Mouse (Mus musculus): ENCODE results near the gene Prdm5. TPM values are rescaled to one million over a fixed set of nuclear protein-coding genes. Genes with fewer than 3 reads are reported as not detected.
A peak's percentile ranks its signal among the peaks of the same experiment; 100 is the strongest.

Gene Prdm5
- 22.0 and 23.5 TPM in 2 replicates for polyA plus RNA-seq (2015; fragmentation: Nextera tagmentation; extraction: Ambion mirVana)

DNA sequence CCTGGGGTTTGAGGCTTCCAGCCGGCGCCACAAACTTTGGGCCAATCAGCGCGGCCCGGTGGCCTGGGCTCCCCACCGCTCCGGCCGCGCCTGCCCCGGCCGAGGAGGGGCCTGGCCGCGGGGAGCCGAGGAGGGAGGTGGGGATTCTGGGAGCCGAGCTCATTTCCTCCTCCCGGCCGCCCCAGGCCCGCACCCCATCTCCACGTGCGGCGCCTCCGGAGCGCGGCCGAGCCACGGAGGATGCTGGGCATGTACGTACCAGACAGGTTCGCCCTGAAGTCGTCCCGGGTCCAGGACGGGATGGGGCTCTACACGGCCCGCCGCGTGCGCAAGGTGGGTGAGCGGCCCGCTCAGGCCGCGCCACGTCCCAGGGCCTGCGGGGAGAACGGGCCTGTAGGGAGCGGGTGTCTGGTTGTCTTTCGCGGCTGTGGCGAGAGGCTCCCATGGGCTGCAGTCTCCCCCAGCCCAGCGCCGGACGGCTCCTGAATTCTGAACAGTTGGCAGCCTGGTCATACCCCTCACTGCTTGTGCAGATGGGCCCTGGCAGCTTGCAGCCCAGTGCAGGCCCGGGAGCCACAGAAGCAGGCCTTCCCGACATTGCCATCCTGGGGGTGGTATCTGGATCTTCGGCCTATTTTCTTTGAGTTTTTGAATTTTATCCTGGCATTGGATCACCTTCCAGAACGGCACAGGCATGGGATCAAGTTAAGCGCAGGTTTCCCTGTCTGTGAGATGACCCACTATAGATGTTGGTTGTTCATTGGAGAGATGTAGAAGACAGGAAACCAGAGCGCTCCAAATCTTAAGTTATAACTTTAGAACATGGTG lies at the start of gene Prdm5:
Gene Prdm5 (plus strand): TSS at position 128 of the 828 bp plus-strand sequence.
- peak within 1 kb of the TSS; percentile 93 for H3K9ac ChIP-seq (ENCODE audit: low read length)
- 3% methylated on average over 54 of the region's 56 CpGs for WGBS
- no peaks in the 10 kb centered on the region for H3K9me3 ChIP-seq (ENCODE audit: control insufficient read depth, low read length)

DNA sequence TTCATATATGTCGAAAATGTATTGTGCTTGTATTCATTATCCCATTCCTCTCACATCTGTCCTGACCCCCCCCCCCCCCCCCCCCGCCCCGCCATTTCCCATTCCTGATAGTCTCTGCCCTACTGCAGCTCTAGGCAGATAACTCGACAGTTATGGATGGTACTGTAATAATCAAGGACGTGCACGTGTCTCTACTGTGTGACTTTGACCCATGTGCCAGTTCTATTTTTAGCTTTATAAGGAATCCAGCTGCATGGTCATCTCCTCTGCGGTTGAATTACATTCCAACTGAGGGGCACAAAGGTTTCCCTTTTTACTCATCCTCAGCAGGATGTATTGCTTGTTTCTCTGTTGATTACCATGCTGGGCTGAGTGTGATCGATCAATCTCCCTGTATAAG lies 39.3 kb upstream of the Prdm5 start:
- no peaks in the 10 kb centered on the region for H3K27me3 ChIP-seq (ENCODE audit: control insufficient read depth, insufficient read depth, low read depth, low read length)
- no peaks in the 10 kb centered on the region for H3K36me3 ChIP-seq (ENCODE audit: control insufficient read depth, insufficient read depth, low read length)
- H3K27ac ChIP-seq (ENCODE audit: low read length), result no peak overlapping the region
- no peak overlapping the region for H3K9ac ChIP-seq (ENCODE audit: low read length)
- no peak for ATAC-seq (ENCODE audit: low read depth)
- 32% methylated on average over 7 of the region's 8 CpGs for WGBS
- no peaks in the 10 kb centered on the region for H3K9me3 ChIP-seq (ENCODE audit: control insufficient read depth, low read length)
- H3K4me2 ChIP-seq (ENCODE audit: low read depth, low read length), result no peak overlapping the region
- H3K4me1 ChIP-seq (replicated peaks; ENCODE audit: control insufficient read depth, insufficient read depth, low read length), result no peaks in the 10 kb centered on the region
- H3K4me3 ChIP-seq (ENCODE audit: low read length), result no peak overlapping the region

More for the DNA sequence above, at the start of gene Prdm5:
- Histone ChIP-seq H3K27me3 (ENCODE audit: control insufficient read depth, insufficient read depth, low read depth, low read length) (no peaks in the 10 kb centered on the region), H3K27ac (ENCODE audit: low read length) (peak within 1 kb of the TSS; percentile 82), H3K4me2 (ENCODE audit: low read depth, low read length) (peak within 1 kb of the TSS; percentile 80), H3K4me1 (replicated peaks; ENCODE audit: control insufficient read depth, insufficient read depth, low read length) (peaks cover 18% of the 10 kb centered on the region), H3K36me3 (ENCODE audit: control insufficient read depth, insufficient read depth, low read length) (no peaks in the 10 kb centered on the region), H3K4me3 (ENCODE audit: low read length) (peak within 1 kb of the TSS; percentile 81)
- peak; percentile 96 for ATAC-seq (ENCODE audit: low read depth)

- no peak overlapping the region for H3K4me3 ChIP-seq (ENCODE audit: low read length)
- no peaks in the 10 kb centered on the region for H3K27me3 ChIP-seq (ENCODE audit: control insufficient read depth, insufficient read depth, low read depth, low read length)
- peaks cover 2% of the 10 kb centered on the region; the same call in 1 of the 2 replicates for H3K9me3 ChIP-seq (ENCODE audit: control insufficient read depth, low read length)
- 71% methylated on average over 1 of the region's 1 CpGs for WGBS
- H3K4me2 ChIP-seq (ENCODE audit: low read depth, low read length), result no peak overlapping the region
- no peak for ATAC-seq (ENCODE audit: low read depth)
- no peaks in the 10 kb centered on the region for H3K36me3 ChIP-seq (ENCODE audit: control insufficient read depth, insufficient read depth, low read length)
- no peak overlapping the region for H3K9ac ChIP-seq (ENCODE audit: low read length)
- no peak overlapping the region for H3K27ac ChIP-seq (ENCODE audit: low read length)
- no peaks in the 10 kb centered on the region for H3K4me1 ChIP-seq (replicated peaks; ENCODE audit: control insufficient read depth, insufficient read depth, low read length)
These were observed 35.5 kb upstream of the Prdm5 start for GRCm38 (mm10) chr6:65743144-65743870.

DNA sequence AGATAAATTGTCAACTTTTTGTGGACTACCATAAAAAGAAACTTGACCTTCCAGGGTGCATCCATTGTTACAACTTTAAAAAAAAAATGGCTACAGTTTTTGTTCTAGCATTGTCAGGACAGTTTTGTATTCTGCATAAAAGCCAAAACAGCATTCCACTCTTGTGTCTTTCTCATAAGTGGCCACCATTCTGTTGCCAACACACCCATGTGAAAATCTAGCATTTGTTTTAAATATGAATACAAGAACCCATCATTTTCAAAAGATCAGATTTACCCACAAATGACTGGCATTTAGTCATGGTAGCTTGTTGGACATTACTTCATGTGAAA lies 35.0 kb upstream of the Prdm5 start:
- no peak overlapping the region for H3K4me2 ChIP-seq (ENCODE audit: low read depth, low read length)
- no peak for ATAC-seq (ENCODE audit: low read depth)

GRCm38 (mm10) chr6:65758214-65758613 lies 20.6 kb upstream of the Prdm5 start:
- ATAC-seq (ENCODE audit: low read depth), result no peak
- Histone ChIP-seq H3K4me1 (replicated peaks; ENCODE audit: control insufficient read depth, insufficient read depth, low read length) (no peaks in the 10 kb centered on the region), H3K4me2 (ENCODE audit: low read depth, low read length) (no peak overlapping the region), H3K4me3 (ENCODE audit: low read length) (no peak overlapping the region), H3K9ac (ENCODE audit: low read length) (no peak overlapping the region), H3K27ac (ENCODE audit: low read length) (no peak overlapping the region), H3K27me3 (ENCODE audit: control insufficient read depth, insufficient read depth, low read depth, low read length) (no peaks in the 10 kb centered on the region), H3K9me3 (ENCODE audit: control insufficient read depth, low read length) (no peaks in the 10 kb centered on the region), H3K36me3 (ENCODE audit: control insufficient read depth, insufficient read depth, low read length) (no peaks in the 10 kb centered on the region)
- WGBS, result 67% methylated on average over 7 of the region's 7 CpGs

More for the DNA sequence above, 35.0 kb upstream of the Prdm5 start:
- no peaks in the 10 kb centered on the region for H3K4me1 ChIP-seq (replicated peaks; ENCODE audit: control insufficient read depth, insufficient read depth, low read length)
- no peak overlapping the region for H3K9ac ChIP-seq (ENCODE audit: low read length)
- H3K27ac ChIP-seq (ENCODE audit: low read length), result no peak overlapping the region
- H3K36me3 ChIP-seq (ENCODE audit: control insufficient read depth, insufficient read depth, low read length), result no peaks in the 10 kb centered on the region
- no peaks in the 10 kb centered on the region for H3K27me3 ChIP-seq (ENCODE audit: control insufficient read depth, insufficient read depth, low read depth, low read length)
- no peak overlapping the region for H3K4me3 ChIP-seq (ENCODE audit: low read length)
- peaks cover 2% of the 10 kb centered on the region; the same call in 1 of the 2 replicates for H3K9me3 ChIP-seq (ENCODE audit: control insufficient read depth, low read length)

- H3K27me3 ChIP-seq (ENCODE audit: control insufficient read depth, insufficient read depth, low read depth, low read length), result no peaks in the 10 kb centered on the region
- WGBS, result 73% methylated on average over 5 of the region's 5 CpGs
- H3K4me2 ChIP-seq (ENCODE audit: low read depth, low read length), result no peak overlapping the region
- H3K9me3 ChIP-seq (ENCODE audit: control insufficient read depth, low read length), result no peaks in the 10 kb centered on the region
- no peak overlapping the region for H3K9ac ChIP-seq (ENCODE audit: low read length)
- no peaks in the 10 kb centered on the region for H3K36me3 ChIP-seq (ENCODE audit: control insufficient read depth, insufficient read depth, low read length)
- H3K27ac ChIP-seq (ENCODE audit: low read length), result no peak overlapping the region
- H3K4me3 ChIP-seq (ENCODE audit: low read length), result no peak overlapping the region
- H3K4me1 ChIP-seq (replicated peaks; ENCODE audit: control insufficient read depth, insufficient read depth, low read length), result no peaks in the 10 kb centered on the region
- ATAC-seq (ENCODE audit: low read depth), result no peak
These were observed 19.6 kb upstream of the Prdm5 start for GRCm38 (mm10) chr6:65759174-65759573.

- ATAC-seq (ENCODE audit: low read depth), result no peak
- Histone ChIP-seq H3K4me3 (ENCODE audit: low read length) (no peak overlapping the region), H3K27ac (ENCODE audit: low read length) (no peak overlapping the region), H3K4me1 (replicated peaks; ENCODE audit: control insufficient read depth, insufficient read depth, low read length) (no peaks in the 10 kb centered on the region; the same call in 1 of the 2 replicates), H3K36me3 (ENCODE audit: control insufficient read depth, insufficient read depth, low read length) (no peaks in the 10 kb centered on the region), H3K9me3 (ENCODE audit: control insufficient read depth, low read length) (no peaks in the 10 kb centered on the region), H3K9ac (ENCODE audit: low read length) (no peak overlapping the region), H3K4me2 (ENCODE audit: low read depth, low read length) (no peak overlapping the region), H3K27me3 (ENCODE audit: control insufficient read depth, insufficient read depth, low read depth, low read length) (no peaks in the 10 kb centered on the region)
- WGBS, result 73% methylated on average over 3 of the region's 3 CpGs
These were observed 18.7 kb upstream of the Prdm5 start for GRCm38 (mm10) chr6:65760073-65760472.

GRCm38 (mm10) chr6:65764459-65764858 lies 14.3 kb upstream of the Prdm5 start:
- 78% methylated on average over 2 of the region's 2 CpGs for WGBS
- Histone ChIP-seq H3K27me3 (ENCODE audit: control insufficient read depth, insufficient read depth, low read depth, low read length) (no peaks in the 10 kb centered on the region), H3K36me3 (ENCODE audit: control insufficient read depth, insufficient read depth, low read length) (no peaks in the 10 kb centered on the region), H3K9me3 (ENCODE audit: control insufficient read depth, low read length) (no peaks in the 10 kb centered on the region; the same call in 1 of the 2 replicates), H3K4me2 (ENCODE audit: low read depth, low read length) (no peak overlapping the region), H3K9ac (ENCODE audit: low read length) (no peak overlapping the region), H3K4me3 (ENCODE audit: low read length) (no peak overlapping the region), H3K4me1 (replicated peaks; ENCODE audit: control insufficient read depth, insufficient read depth, low read length) (peaks cover 3% of the 10 kb centered on the region; the same call in 1 of the 2 replicates), H3K27ac (ENCODE audit: low read length) (no peak overlapping the region)
- no peak for ATAC-seq (ENCODE audit: low read depth)

- Histone ChIP-seq H3K27ac (ENCODE audit: low read length) (no peak overlapping the region), H3K9me3 (ENCODE audit: control insufficient read depth, low read length) (no peaks in the 10 kb centered on the region; the same call in 1 of the 2 replicates), H3K9ac (ENCODE audit: low read length) (no peak overlapping the region), H3K4me1 (replicated peaks; ENCODE audit: control insufficient read depth, insufficient read depth, low read length) (peaks cover 3% of the 10 kb centered on the region; the same call in 1 of the 2 replicates), H3K27me3 (ENCODE audit: control insufficient read depth, insufficient read depth, low read depth, low read length) (no peaks in the 10 kb centered on the region), H3K4me3 (ENCODE audit: low read length) (no peak overlapping the region), H3K36me3 (ENCODE audit: control insufficient read depth, insufficient read depth, low read length) (no peaks in the 10 kb centered on the region), H3K4me2 (ENCODE audit: low read depth, low read length) (peak overlapping the region; percentile 8; the same call in 1 of the 2 replicates)
- ATAC-seq (ENCODE audit: low read depth), result peak; percentile 47
- WGBS, result 21% methylated on average over 8 of the region's 8 CpGs
These were observed 13.7 kb upstream of the Prdm5 start for GRCm38 (mm10) chr6:65765057-65765456.
